20 mouse cellular contexts compared by ENCODE assay signal in genomic region chr12:83882088-83882487, GRCm38 (mm10). TPM values are rescaled to one million over a fixed set of nuclear protein-coding genes. Genes with fewer than 3 reads are reported as not detected.
A peak's percentile ranks its signal among the peaks of the same experiment; 100 is the strongest.
DNase-seq lines count a peak whose midpoint lies in the region; ATAC-seq and TF ChIP-seq lines count a peak whose summit lies in the region.
"Had no signal": no experiment of that assay in that cellular context is flagged by ENCODE, and none has a peak within 500 bp of the region (broad histone marks: within the 10 kb centered on the region; RNA-seq: fewer than 3 reads in every experiment).

No protein-coding gene starts in this region.

- no peak for TF ChIP-seq EP300 in ES-Bruce4 (IDR thresholded peaks at IDR 0.05; ENCODE audit: insufficient read depth, low read depth, low read length)
- TF ChIP-seq EP300 in lung, postnatal 0 days (IDR thresholded peaks at IDR 0.05) = peak; percentile 25; the same call in 1 of the 2 replicates

- 95% methylated on average over 3 of the region's 3 CpGs for WGBS in intestine, embryonic 15.5 days
- 94% methylated on average over 3 of the region's 3 CpGs for WGBS in intestine, embryonic 16.5 days
- 87% methylated on average over 3 of the region's 3 CpGs for WGBS in lung, postnatal 0 days

- no peak for TF ChIP-seq CTCF in ES-Bruce4 (IDR thresholded peaks at IDR 0.05; ENCODE audit: low read depth, low read length)
- no peak for TF ChIP-seq CTCF in lung, postnatal 0 days (IDR thresholded peaks at IDR 0.05)

- no peak overlapping the region for H3K9ac ChIP-seq in intestine, embryonic 15.5 days
- no peak overlapping the region for H3K9ac ChIP-seq in intestine, embryonic 16.5 days (ENCODE audit: low read depth, low read length)
- peak overlapping the region; percentile 7; the same call in 1 of the 2 replicates for H3K9ac ChIP-seq in ES-Bruce4 (ENCODE audit: low read depth, poor library complexity, severe bottlenecking)
- H3K9ac ChIP-seq in lung, postnatal 0 days (replicated peaks; ENCODE audit: low read depth) = no peak overlapping the region
- H3K9ac ChIP-seq: embryonic facial prominence, embryonic 12.5 days; forebrain, postnatal 0 days; heart, embryonic 12.5 days; hindbrain, embryonic 12.5 days; limb, embryonic 12.5 days; liver, embryonic 13.5 days had no signal

- DNase-seq in WW6 (ENCODE audit: low read depth, low spot score) = peak; percentile 4
- DNase-seq in lung, postnatal 0 days (ENCODE audit: low spot score) = peak; percentile 38
- DNase-seq in right cerebral cortex, adult 18-20 months = no peak
- no peak for DNase-seq in gastrocnemius, postnatal 4 days (ENCODE audit: low spot score in 2 of 2)
- DNase-seq: adrenal gland, postnatal 25 days; forebrain, postnatal 0 days; gastrocnemius, postnatal 36 days; heart, postnatal 14 days; liver, embryonic 13.5 days; midbrain, embryonic 14.5 days; right cerebral cortex, postnatal 25 days had no signal

- no peak overlapping the region for H3K4me3 ChIP-seq in intestine, embryonic 15.5 days (replicated peaks)
- no peak overlapping the region for H3K4me3 ChIP-seq in intestine, embryonic 16.5 days (ENCODE audit: low read length)
- H3K4me3 ChIP-seq in ES-Bruce4 (ENCODE audit: low read depth, low read length) = no peak overlapping the region
- no peak overlapping the region for H3K4me3 ChIP-seq in lung, postnatal 0 days (ENCODE audit: low read depth, low read length)
- H3K4me3 ChIP-seq: embryonic facial prominence, embryonic 12.5 days; heart, embryonic 12.5 days; hindbrain, embryonic 12.5 days; limb, embryonic 12.5 days; liver, embryonic 13.5 days; myocyte had no signal

- H3K27me3 ChIP-seq in intestine, embryonic 15.5 days (replicated peaks) = no peaks in the 10 kb centered on the region
- H3K27me3 ChIP-seq in intestine, embryonic 16.5 days (replicated peaks; ENCODE audit: control insufficient read depth, insufficient read depth, low read length) = no peaks in the 10 kb centered on the region
- no peaks in the 10 kb centered on the region for H3K27me3 ChIP-seq in ES-Bruce4 (ENCODE audit: control insufficient read depth, insufficient read depth, low read length, poor library complexity, severe bottlenecking)
- H3K27me3 ChIP-seq in lung, postnatal 0 days (replicated peaks; ENCODE audit: insufficient read depth, low read length) = no peaks in the 10 kb centered on the region
- H3K27me3 ChIP-seq: embryonic facial prominence, embryonic 12.5 days; heart, embryonic 12.5 days; hindbrain, embryonic 12.5 days; limb, embryonic 12.5 days; liver, embryonic 13.5 days had no signal

- no peak for TF ChIP-seq POLR2A in ES-Bruce4 (IDR thresholded peaks at IDR 0.05; ENCODE audit: insufficient read depth, low read length)

- peak; percentile 36; the same call in 1 of the 2 replicates for ATAC-seq in intestine, embryonic 15.5 days
- no peak for ATAC-seq in intestine, embryonic 16.5 days
- peak; percentile 73 for ATAC-seq in lung, postnatal 0 days
- ATAC-seq in CD4-positive, CD25-positive, alpha-beta regulatory T cell, adult 4 months = no peak
- ATAC-seq: forebrain, postnatal 0 days had no signal

- H3K4me2 ChIP-seq in intestine, embryonic 15.5 days (replicated peaks) = no peak overlapping the region
- H3K4me2 ChIP-seq in intestine, embryonic 16.5 days (ENCODE audit: low read depth, low read length) = no peak overlapping the region
- H3K4me2 ChIP-seq in lung, postnatal 0 days (replicated peaks; ENCODE audit: low read depth, low read length) = no peak overlapping the region
- H3K4me2 ChIP-seq: embryonic facial prominence, embryonic 12.5 days; heart, embryonic 12.5 days; hindbrain, embryonic 12.5 days; limb, embryonic 12.5 days; liver, embryonic 13.5 days had no signal

- H3K27ac ChIP-seq in intestine, embryonic 15.5 days = no peak overlapping the region
- H3K27ac ChIP-seq in intestine, embryonic 16.5 days (ENCODE audit: low read length) = no peak overlapping the region
- H3K27ac ChIP-seq in ES-Bruce4 (ENCODE audit: insufficient read depth, low read length) = 0 out of 2 replicates have a peak overlapping the region, but pooled peaks have one; percentile 38
- H3K27ac ChIP-seq in lung, postnatal 0 days (ENCODE audit: low read length) = peak overlapping the region; percentile 34; the same call in 1 of the 2 replicates
- H3K27ac ChIP-seq: embryonic facial prominence, embryonic 12.5 days; hindbrain, embryonic 12.5 days; limb, embryonic 12.5 days; liver, embryonic 13.5 days had no signal

- H3K9me3 ChIP-seq in intestine, embryonic 15.5 days = no peaks in the 10 kb centered on the region
- no peaks in the 10 kb centered on the region for H3K9me3 ChIP-seq in intestine, embryonic 16.5 days (ENCODE audit: control insufficient read depth, low read length)
- no peaks in the 10 kb centered on the region for H3K9me3 ChIP-seq in ES-Bruce4 (replicated peaks; ENCODE audit: control insufficient read depth, insufficient read depth, low read length, poor library complexity, severe bottlenecking)
- no peaks in the 10 kb centered on the region for H3K9me3 ChIP-seq in lung, postnatal 0 days (ENCODE audit: low read length)
- H3K9me3 ChIP-seq: embryonic facial prominence, embryonic 12.5 days; heart, embryonic 12.5 days; hindbrain, embryonic 12.5 days; limb, embryonic 12.5 days; liver, embryonic 13.5 days had no signal

- no peaks in the 10 kb centered on the region for H3K4me1 ChIP-seq in intestine, embryonic 15.5 days (replicated peaks)
- H3K4me1 ChIP-seq in intestine, embryonic 16.5 days (ENCODE audit: control insufficient read depth, insufficient read depth, low read length) = no peaks in the 10 kb centered on the region
- no peaks in the 10 kb centered on the region for H3K4me1 ChIP-seq in ES-Bruce4 (ENCODE audit: control insufficient read depth, insufficient read depth, low read length)
- peaks cover 4% of the 10 kb centered on the region; the same call in 1 of the 2 replicates for H3K4me1 ChIP-seq in lung, postnatal 0 days (ENCODE audit: insufficient read depth, low read depth, low read length)
- H3K4me1 ChIP-seq: embryonic facial prominence, embryonic 12.5 days; hindbrain, embryonic 12.5 days; limb, embryonic 12.5 days had no signal

- H3K36me3 ChIP-seq in intestine, embryonic 15.5 days = no peaks in the 10 kb centered on the region
- no peaks in the 10 kb centered on the region for H3K36me3 ChIP-seq in intestine, embryonic 16.5 days (ENCODE audit: control insufficient read depth, insufficient read depth, low read length)
- no peaks in the 10 kb centered on the region for H3K36me3 ChIP-seq in ES-Bruce4 (ENCODE audit: control insufficient read depth, insufficient read depth, low read length, poor library complexity, severe bottlenecking)
- no peaks in the 10 kb centered on the region for H3K36me3 ChIP-seq in lung, postnatal 0 days (ENCODE audit: insufficient read depth, low read length)
- H3K36me3 ChIP-seq: embryonic facial prominence, embryonic 12.5 days had no signal

RNA-seq across cellular contexts. Expression of gene Numb, which starts 39.6 kb away (rescaled TPM):
- 34.4 and 35.9 TPM in 2 replicates for polyA plus RNA-seq in intestine, embryonic 15.5 days (2015; fragmentation: Nextera tagmentation; extraction: Ambion mirVana)
- 35.7 and 36.1 TPM in 2 replicates for polyA plus RNA-seq in intestine, embryonic 16.5 days (2015; fragmentation: Nextera tagmentation; extraction: Ambion mirVana)
- 43.5 and 47.3 TPM in 2 replicates for polyA plus RNA-seq in ES-Bruce4 (2011; ENCODE audit: insufficient read depth, insufficient read length, low read depth, missing spikeins)
- 52.6 and 57.8 TPM in 2 replicates for polyA plus RNA-seq in lung, postnatal 0 days (2015; fragmentation: Nextera tagmentation; extraction: Ambion mirVana)
- 10 to 100 TPM; 36.7 to 39.4 TPM for polyA plus RNA-seq in CD4-positive, CD25-positive, alpha-beta regulatory T cell, adult 4 months (2017; shearing (Covaris generic))
- 10 to 100 TPM; 26.5 to 28.8 TPM for total RNA-seq in gastrocnemius, postnatal 4 days (2021)

Comparison
In these comparisons a context has a peak if more than half of its experiments do, and no peak if none do; other contexts are left out.
1. ATAC-seq: peak in intestine, embryonic 15.5 days (single experiment) and lung, postnatal 0 days (single experiment); none in intestine, embryonic 16.5 days (single experiment) and CD4-positive, CD25-positive, alpha-beta regulatory T cell, adult 4 months (single experiment).
2. H3K27ac ChIP-seq: peak in ES-Bruce4 (single experiment) and lung, postnatal 0 days (single experiment); none in intestine, embryonic 15.5 days (single experiment) and intestine, embryonic 16.5 days (single experiment).
3. DNase-seq: peak in WW6 (single experiment) and lung, postnatal 0 days (single experiment); none in right cerebral cortex, adult 18-20 months (single experiment) and gastrocnemius, postnatal 4 days (0 of 2).